Mouse (Mus musculus): Measurements from ENCODE around the gene Aktip.

- TF ChIP-seq CTCF (IDR thresholded peaks at IDR 0.05; ENCODE audit: low read depth) (no peak), EP300 (IDR thresholded peaks at IDR 0.05; ENCODE audit: low read depth) (no peak)
These were observed 28.9 kb downstream of the Aktip start for GRCm38 (mm10) chr8:91170914-91171313.
